Mouse (Mus musculus) c-Kit-positive CD71-negative TER-119-negative erythroid progenitor cells, embryonic 14.5 days (primary cell): ENCODE measurements around the gene Gas1.

ENCODE experiments used
- DNase-seq: peaks from one replicate; pipeline ENCODE4 v3.0.0-alpha.2; 2013; ENCODE audit warnings: low read depth

Gas1 gene

DNA sequence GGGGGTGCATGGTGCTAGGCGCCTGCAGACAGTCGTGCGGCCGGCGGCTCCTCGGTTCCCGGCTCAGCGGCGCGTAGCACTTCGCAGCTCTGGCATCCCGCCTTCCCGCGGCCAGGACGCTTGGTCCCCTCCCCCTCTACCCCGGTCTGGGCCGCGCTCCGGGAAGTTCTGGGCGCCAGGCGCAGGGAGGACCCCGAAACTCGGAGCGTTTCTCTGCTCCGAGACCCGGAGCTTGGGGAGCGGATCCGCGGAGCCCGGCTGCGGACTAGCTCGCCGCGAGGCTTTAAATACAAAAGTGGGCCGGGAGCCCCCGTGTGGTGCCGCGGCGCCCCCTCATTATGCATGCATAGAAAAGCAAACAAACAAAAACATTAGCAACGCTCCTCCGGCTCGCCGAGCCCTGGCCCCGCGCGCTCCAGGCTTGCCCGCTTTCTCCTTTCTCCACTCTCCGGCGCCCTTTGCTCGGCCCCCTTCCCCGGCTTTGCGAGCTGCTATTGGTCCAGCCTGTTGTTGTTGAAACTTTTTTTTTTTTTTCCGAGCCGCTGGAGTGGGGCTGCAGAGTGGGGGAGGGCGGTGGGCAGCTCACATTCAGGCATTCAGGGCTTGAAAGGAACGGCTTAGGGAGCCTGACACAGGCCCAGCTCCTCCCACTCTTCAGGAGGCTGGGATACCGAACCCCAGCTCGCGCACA lies at the start of gene Gas1:
Gene Gas1 (minus strand): TSS at position 260 of the 691 bp plus-strand sequence.
- no peak for DNase-seq

DNA sequence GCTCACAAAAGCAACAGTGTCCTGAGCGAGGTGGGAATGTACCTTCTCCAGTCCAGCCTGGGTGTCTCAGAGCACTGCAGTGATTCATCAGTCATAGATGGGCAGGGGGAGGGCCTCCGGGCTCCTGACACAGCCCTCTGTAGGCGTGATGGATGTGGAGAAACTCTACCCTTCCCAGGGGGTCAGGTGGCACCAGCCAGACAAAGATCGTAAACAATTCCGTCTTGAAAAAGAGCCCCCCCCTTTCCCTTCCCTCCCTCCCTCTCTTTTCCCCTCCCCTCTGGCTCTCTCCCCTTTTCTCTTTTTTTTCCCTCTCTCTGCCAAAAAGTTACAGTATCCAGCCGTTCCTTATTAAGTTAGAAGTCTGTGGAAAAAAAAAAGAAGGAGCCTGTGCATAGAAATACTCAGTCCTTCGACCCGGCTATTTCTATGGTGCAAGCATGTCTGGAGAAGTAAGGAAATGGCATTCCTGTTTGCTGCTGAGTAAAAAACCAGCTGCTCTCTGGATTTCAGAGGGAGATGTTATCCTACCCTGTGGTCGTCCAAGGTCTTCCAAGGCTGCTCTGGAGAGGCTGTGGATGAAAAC lies 49.2 kb upstream of the Gas1 start:
- DNase-seq: no peak

DNA sequence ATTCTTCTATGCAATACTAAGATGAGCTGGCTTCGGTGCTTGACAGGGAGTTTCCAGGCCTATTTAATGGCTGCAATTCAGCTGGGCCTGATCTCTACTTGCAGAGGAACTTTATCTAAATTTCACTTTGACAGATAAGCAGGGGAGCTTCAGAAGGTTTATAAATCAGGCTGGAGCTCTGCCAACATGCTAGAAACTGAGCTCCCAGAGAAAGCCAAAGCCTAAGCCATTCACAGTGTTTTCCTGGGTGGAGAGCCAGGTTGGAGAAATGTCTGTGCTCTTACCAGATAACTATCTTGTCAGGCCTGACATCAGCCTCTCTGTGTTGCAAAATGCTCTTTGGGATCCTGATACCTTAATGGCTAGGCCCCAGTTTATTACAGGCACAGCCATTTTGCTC lies 48.6 kb upstream of the Gas1 start:
- DNase-seq: no peak

DNA sequence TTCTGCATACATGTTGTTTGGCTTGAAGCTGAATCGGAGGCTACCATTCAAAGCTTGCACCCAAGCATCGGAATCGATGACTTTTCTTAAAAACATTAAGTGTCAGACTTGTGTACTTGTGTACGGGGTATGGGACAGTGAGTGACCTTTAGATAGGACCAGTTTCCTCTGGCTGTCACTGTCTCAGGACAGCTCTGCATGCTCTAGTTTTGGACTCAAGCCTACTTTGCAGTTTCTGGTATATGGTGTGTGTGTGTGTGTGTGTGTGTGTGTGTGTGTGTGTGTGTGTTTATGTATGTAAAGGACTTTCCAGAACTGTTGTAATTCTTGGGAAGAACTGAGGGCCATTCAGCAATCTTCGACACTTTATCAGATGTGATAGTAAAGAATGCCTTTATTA lies 48.1 kb upstream of the Gas1 start:
- DNase-seq: no peak

DNA sequence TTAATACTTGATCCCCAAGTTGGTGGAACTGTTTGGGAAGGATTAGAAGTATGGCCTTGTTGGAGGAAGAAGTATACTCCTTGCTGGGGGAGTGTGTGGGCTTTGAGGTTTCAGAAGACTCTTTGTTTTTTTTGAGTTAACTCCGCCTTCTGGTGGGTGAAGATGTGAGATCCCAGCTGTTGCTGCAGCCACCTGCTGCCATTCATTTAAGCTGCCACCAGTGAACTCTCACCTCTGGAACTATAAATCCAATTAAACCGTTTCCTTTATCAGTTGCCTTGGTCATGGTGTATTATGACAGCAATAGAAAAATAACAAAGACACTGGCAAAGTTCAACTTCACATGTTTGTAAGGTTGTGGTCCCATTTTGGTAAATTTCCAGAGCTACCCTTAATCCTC lies 46.6 kb upstream of the Gas1 start:
- DNase-seq: no peak

DNA sequence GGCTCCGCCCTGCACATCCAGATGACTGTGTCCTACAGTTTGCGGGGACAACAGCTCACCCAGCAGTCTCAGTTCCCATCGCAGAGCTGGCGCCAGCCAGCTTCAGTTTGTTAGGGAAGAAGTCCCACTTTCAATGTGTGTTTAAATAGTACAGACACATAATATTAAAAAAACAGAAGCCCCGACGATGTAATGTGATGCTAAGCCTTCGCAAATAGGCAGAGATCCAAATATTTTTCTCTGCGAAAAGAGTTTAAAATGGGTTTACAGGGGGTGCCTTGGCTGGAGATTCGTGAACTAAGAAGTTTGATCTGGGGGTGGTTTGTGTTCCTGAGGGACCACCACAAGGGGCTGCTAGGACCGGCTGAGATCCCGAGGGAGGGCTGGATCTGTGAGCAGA lies 45.2 kb upstream of the Gas1 start:
- no peak for DNase-seq

DNA sequence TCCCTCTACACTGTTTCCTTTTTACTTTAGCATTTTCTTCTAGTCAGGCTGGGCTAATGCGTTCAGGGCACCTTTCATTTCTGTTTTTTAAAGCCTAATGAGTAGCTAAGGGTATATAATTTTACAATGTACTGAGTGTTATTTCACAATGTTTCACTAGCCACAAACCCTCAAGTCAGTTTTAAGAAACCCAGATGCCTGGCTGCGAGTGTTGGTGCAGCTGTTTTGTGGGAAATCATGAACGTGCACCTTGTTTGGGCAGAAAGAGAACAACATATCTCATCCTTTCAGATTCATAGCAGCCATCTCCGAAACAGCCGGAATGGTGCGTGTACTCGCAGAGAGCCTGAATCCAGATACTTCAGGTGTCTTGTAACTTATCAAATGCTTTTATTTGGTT lies 36.7 kb upstream of the Gas1 start:
- no peak for DNase-seq

DNA sequence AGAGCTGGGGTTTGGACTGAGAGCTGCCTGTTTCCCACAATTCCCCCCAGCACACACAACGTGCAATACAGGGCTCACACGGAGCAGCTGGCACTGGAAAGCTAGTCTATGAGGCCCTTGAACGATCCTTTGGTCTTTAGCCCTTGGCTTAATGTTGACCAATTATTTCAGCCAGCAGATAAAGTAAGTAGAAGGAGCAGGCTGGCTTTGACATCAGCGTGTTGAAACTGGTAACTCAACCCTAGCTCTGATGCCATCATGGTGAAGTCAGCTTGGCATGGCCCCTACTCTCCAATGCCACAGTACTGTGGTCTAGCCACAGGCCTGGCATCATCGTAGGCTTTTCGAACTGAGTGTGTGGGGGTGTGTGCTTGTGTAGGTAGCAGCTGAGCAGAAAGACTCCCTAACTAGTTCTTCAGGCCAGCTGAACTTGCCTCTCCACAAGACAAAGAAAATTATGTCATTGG lies 30.0 kb upstream of the Gas1 start:
- no peak for DNase-seq

DNA sequence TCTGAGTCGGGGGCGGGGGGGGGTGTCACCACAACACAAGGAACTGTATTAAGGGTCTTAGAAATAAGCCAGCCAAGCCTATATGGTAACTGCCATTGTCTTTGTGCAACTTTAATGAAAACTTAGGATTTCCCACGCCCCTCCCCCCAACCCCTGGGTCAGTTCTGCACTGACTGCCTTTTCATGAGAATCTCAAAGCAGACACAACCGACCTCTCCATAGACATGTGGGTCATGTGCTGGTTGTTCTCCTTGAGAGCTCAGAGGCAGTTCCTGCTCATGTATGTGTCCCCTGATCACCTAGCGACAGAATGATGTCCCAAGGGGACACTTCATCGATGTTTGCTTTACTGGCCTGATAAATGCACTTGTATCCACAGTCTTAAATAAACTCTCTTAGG lies 27.6 kb upstream of the Gas1 start:
- no peak for DNase-seq

DNA sequence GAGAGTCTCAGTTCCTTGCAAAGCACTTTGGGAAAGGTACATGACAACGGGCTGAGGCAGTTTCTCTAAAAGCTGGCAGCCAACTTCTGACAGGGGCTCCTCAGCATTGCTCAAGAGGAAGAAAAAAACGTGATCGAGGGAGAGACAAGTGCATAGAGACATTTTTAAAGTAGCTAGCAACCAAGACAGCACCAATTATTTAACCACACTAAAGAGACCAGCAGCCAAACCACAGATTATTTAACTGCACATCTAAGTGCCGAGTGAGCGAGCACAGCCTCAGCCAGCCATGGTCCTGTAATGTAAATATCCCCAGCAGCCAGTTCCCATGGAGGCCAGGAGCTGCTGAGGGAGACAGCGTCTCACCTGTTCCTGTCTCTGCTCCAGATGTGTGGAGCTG lies 16.1 kb upstream of the Gas1 start:
- DNase-seq: no peak

DNA sequence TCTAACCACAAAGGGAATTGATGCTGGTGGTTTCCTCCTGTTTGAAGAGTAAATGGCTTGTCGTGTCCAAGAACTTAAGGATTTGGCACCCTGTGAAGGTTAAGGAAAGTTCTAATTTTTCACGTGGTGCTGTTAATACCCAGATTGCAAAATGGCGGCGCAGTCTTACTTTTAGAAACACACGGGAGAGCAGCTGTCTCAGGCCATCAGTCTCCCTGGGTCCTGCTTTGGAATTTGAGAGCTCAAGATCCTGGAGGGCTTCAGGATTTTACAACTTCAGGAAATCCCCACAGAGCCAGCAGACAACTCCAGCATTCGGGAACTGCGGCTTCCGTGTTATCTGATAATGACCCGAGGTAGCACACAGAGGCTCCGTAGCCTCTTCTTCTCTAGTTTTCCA lies 12.8 kb upstream of the Gas1 start:
- no peak for DNase-seq

DNA sequence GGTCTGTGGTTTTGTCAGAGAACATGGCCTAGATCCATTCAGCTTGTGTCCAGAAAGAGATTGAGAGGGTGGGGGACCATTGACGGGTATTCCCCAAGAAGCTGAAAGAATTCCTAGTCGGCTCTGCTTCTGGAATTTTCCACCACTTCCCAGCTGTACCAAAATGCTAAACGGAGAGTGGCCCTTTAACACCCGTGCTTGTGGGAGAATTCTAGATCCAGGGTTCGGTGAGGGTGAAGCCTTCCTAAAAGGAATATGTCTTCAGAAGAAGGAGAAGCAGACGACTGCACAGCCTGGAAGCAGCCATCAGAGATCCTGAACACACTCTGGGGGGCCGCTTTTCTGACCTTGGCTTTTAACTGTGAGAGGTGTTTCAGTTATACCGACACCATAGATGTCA lies 11.8 kb upstream of the Gas1 start:
- DNase-seq: no peak

DNA sequence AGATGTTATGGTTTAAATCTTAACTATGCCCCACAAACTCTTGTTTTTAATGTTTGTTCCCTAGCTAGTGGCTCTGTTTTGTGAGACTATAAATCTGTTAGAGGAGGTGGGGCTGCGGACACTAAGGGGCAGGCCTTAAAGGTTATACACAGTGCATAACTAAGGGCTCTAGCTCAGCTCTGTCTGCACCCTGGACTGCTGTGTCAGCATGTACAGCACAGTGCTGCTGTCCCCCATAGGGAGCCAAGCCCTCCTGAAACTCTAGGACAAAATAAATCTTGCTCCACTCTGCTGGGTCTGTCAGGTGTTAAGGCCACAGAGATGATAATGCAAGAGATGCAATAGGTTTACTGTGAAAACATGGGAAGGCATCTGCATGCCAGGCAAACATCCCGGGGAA lies 10.1 kb upstream of the Gas1 start:
- no peak for DNase-seq

DNA sequence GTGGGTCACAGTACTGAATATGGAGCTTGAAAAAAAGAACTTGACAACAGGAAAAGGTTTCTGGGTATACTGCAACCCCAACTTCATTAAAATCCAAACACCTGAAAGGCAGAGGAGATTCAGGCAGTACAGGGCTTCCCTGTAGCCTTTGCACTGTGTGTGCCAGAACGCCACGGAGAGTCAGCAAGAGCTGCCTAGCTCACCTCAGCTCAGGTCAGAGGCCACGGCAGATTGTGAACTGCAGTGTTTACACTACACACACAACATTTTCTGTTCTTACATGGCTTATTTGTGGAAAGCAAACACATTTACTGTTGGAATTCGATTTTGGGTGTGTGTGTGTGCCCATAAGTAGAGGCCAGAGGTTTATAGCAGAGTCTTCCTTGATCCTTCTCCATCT lies 5.2 kb upstream of the Gas1 start:
- no peak for DNase-seq

DNA sequence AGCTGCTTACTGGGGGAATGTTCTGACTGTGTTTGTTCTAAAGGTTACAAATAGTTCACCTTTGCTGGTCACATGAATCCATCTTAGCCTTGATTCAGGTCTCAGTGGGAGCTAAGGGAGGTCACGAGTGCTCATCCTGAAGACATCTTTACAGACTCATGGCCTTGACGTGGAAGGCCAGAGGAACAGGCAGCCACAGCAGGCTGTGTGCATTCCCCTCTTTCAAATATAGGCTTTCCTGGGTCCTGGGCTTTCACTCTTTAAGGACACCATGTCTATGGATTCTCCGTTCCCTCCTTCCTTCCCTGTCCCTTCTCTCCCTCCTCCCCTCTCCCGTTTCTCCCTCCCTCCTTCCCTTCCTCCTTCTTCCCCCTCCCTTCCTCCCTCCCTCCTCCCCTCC lies 2.5 kb upstream of the Gas1 start:
- DNase-seq: no peak

DNA sequence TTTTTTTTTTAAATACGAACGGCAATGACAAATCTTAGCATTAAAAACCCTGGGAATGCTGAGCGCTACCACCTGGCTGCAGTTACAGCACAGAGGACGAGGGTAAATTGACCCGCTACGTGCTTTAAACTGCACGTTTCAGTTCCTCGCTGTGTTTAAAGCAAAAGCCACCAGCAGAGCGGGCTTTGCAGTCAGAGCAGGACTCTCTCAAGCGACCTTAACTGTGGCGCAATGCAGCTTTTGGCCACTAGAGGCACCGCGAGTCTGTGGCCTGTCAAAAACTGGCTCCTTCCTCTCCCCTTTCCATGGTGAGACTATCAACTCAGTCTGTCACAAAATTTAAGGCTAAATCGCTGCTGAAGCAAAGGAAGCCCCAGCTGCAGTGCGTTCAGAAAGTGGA lies 1.3 kb upstream of the Gas1 start:
- DNase-seq: peak; percentile 81

DNA sequence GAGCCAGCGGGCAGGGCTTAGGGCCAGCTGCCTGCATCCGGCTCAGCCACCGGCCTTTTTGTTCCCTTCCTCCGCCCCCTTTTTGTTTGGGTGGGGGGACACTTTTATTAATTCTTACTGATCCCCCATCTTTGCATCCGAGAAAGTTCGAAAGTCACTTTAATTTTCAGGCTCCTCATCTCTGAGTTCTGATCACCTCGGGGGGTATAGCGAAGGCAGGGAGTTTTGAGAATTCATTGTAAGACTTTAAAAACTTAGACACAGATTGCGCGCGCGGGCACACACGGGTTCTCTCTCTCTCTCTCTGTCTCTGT lies 589 bp upstream of the Gas1 start:
- no peak for DNase-seq

DNA sequence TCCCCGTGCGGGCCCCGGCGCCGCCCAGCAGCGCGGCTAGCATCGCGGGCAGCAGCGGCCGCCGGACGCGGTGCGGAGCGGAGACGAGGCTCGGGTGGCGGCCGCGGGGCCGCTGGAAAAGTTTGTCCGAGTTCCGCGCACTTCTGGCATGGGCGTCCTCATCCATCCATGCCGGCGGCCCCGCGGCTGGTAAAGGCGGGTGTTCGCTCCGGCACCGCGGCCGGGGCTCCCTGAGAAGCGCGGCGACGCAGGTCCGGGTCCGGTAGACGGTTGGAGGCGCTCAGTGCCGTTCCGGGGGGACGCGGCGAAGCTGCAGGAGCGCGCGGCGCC lies 424 bp downstream of the Gas1 start:
- no peak for DNase-seq

DNA sequence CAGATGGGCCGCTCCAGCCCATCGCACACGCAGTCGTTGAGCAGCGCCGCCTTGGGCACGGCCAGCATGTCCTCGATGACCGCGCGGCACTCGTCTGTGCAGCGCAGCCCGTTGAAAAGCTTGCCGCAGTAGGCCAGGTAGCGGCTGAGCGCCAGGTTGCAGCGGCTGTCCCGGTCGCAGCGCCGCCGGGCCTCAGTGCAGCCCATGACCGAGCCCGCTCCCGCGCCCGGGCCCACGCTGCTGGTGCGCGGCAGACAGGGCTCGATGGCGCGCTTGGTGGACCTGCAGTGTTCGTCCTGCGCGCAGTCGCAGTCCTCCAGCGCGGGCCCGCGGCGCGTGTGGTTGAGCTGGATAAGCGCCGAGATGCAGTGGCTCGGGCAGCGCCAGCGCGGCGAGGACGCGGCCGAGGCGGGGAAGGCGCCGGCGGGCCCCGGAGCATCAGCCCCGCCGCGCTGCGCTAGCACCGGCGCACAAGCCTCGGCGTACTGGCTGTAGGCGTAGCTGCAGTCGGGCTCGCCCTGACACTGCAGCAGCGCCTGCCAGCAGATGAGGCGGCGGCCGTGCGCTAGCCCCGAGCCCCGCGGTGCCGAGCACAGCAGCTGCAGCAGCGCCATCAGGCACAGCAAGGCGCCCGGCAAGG lies 909 bp downstream of the Gas1 start:
- no peak for DNase-seq

DNA sequence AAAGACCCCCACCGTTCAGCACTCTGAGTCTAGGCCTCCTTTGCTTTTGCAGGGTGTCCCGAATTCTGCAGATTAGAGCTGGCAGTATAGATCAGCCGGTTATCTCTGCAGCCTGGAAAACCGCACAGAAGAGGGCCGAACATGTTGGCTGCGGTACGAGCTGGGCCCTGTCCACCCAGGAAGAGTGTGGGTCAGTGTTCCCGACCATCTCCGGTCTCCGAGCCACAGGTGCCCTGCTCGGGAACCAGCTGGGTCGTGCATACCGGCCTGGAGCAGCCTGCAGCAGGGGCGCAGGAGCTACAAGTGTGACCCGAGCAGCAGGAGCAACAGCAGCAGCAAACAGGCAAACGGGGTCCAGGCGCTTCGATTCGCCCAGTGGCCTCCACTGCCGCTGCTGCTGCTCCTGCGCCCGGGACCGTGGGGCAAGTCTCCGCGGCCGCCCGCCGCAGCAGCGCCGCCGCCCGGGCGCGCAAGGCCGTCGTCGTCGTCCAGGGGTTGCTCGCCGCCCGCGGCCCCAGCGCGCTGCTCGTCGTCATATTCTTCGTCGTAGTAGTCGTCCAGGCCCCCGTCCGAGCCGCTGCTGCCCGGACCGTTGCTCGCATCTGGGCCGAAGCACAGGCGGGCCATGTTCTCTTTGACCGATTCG lies 1.6 kb downstream of the Gas1 start:
- no peak for DNase-seq

DNA sequence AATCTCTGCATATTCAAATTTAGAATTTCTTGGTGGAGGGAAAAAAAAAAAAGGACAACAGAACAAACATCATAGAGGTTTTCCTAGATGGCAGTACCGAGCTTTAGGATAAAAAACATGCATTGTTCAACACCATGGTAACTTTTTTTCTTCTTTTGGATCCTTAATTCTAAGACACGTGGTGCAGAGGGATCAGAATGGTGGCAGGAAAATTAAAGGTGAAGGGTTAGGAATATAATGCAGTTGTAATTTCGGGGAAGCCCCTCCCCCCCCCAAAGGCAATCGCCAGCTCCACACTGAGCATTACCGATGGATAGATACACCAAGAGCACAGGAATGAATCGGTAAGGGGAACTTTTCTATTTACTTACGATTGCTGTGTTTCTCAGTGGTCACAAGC lies 2.2 kb downstream of the Gas1 start:
- DNase-seq: no peak

DNA sequence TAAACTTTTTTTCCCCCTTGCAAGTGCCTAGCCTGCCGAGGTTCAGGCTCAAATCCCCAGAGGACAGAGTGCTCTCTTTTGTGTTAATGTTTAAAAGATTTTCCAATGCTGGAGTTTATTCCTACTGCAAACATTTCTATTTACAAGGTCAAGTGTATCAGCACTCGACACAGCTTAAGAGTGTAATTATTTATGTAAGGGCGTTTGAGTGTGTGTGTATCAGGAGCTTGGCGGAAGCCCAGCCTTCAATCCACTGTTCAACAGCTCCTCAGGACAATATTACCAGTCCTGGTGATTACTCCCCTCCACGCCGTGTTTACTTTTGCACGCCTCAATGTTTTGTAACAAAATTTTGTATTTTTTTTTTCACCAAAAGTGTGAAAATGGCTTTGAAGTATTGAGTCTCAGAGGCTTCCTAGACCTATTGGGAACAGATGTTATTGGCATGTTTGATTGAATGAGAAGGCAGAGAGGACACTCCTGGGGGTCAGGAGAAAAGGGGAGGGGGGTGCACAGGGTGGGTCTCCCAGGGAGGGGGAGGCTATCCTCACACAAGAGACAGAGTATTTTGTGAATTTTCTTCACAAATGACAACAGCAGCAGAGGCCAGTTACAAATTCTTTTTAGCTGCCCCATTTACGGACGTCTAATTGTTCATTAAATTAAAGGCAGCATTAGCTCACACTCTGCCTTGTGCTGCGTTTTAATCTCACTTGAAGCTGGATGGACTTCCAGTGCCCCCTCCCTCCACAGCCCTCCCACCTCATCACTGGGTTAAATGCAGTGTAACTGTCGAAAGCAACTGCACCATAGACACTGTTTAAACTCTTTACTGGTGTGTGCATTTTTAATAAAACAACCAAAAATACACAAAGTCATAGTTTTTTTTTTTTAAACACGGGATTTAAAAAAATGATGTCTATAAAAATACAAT lies 3.3 kb downstream of the Gas1 start:
- no peak for DNase-seq

DNA sequence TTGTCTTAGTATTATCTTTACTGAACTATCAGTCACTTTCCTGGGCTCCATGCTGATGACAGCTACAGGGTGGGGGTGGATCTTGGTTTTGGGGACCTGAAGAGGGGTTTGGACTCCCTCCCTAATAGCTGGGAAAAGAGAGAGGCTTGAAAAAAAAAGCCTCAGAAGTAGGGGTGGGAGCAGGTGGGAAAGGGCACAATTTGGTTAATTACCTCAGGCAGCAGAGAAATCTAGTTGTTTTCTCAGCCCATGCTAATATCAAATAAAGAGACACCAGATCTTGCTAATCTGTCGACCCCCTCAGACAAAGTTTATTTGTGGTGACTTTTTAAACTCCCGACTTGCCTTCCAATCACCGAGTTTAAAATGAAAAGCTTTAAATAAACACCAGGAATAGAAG lies 4.0 kb downstream of the Gas1 start:
- no peak for DNase-seq
